Mouse (Mus musculus): ENCODE results near the gene Stk10.
A peak's percentile ranks its signal among the peaks of the same experiment; 100 is the strongest.
"Not testable (repeated sequence)": the region's sequence is repeated elsewhere in the genome, so short reads cannot be mapped to it uniquely, and the experiment has no call there.

Stk10 gene

GRCm38 (mm10) chr11:32601528-32602323, 68.6 kb downstream of the Stk10 start:
- DNase-seq (ENCODE audit: low spot score in 2 of 2) = no peak

GRCm38 (mm10) chr11:32604663-32605062, 71.6 kb downstream of the Stk10 start:
- DNase-seq (ENCODE audit: low spot score in 2 of 2) = no peak

GRCm38 (mm10) chr11:32605131-32605860, 72.2 kb downstream of the Stk10 start:
- no peak for DNase-seq (ENCODE audit: low spot score in 2 of 2)

- no peak for DNase-seq (ENCODE audit: low spot score in 2 of 2)
Measured at GRCm38 (mm10) chr11:32605907-32606306, 72.8 kb downstream of the Stk10 start.

- DNase-seq (ENCODE audit: low spot score in 2 of 2) = no peak
Measured at GRCm38 (mm10) chr11:32607319-32607718, 74.2 kb downstream of the Stk10 start.

- no peak for DNase-seq (ENCODE audit: low spot score in 2 of 2)
Measured at GRCm38 (mm10) chr11:32610616-32611015, 77.5 kb downstream of the Stk10 start.

GRCm38 (mm10) chr11:32612304-32612703, 79.2 kb downstream of the Stk10 start:
- DNase-seq (ENCODE audit: low spot score in 2 of 2) = no peak

GRCm38 (mm10) chr11:32614463-32614862, 81.4 kb downstream of the Stk10 start:
- no peak for DNase-seq (ENCODE audit: low spot score in 2 of 2)

GRCm38 (mm10) chr11:32615561-32615960, 82.5 kb downstream of the Stk10 start:
- no peak for DNase-seq (ENCODE audit: low spot score in 2 of 2)

GRCm38 (mm10) chr11:32616091-32616490, 83.0 kb downstream of the Stk10 start:
- DNase-seq (ENCODE audit: low spot score in 2 of 2) = no peak

- no peak for DNase-seq (ENCODE audit: low spot score in 2 of 2)
Measured at GRCm38 (mm10) chr11:32618036-32618435, 84.9 kb downstream of the Stk10 start.

- not testable (repeated sequence) for DNase-seq (ENCODE audit: low spot score in 2 of 2)
Measured at GRCm38 (mm10) chr11:32618641-32619040, 85.5 kb downstream of the Stk10 start.

- DNase-seq (ENCODE audit: low spot score in 2 of 2) = peak in 1 of 2 experiments; percentile 31
Measured at GRCm38 (mm10) chr11:32619257-32619816, 86.2 kb downstream of the Stk10 start.

- no peak for DNase-seq (ENCODE audit: low spot score in 2 of 2)
Measured at GRCm38 (mm10) chr11:32619866-32620456, 86.9 kb downstream of the Stk10 start.

GRCm38 (mm10) chr11:32621831-32622478, 88.8 kb downstream of the Stk10 start:
- no peak for DNase-seq (ENCODE audit: low spot score in 2 of 2)

- DNase-seq (ENCODE audit: low spot score in 2 of 2) = no peak
Measured at GRCm38 (mm10) chr11:32622479-32623190, 89.5 kb downstream of the Stk10 start.

- no peak for DNase-seq (ENCODE audit: low spot score in 2 of 2)
Measured at GRCm38 (mm10) chr11:32623236-32623635, 90.1 kb downstream of the Stk10 start.

GRCm38 (mm10) chr11:32623912-32624311, 90.8 kb downstream of the Stk10 start:
- no peak for DNase-seq (ENCODE audit: low spot score in 2 of 2)

- DNase-seq (ENCODE audit: low spot score in 2 of 2) = peak; percentile 58 to 77
Measured at GRCm38 (mm10) chr11:32625677-32626076, 92.6 kb downstream of the Stk10 start.

- no peak for DNase-seq (ENCODE audit: low spot score in 2 of 2)
Measured at GRCm38 (mm10) chr11:32626079-32626478, 93.0 kb downstream of the Stk10 start.

GRCm38 (mm10) chr11:32627900-32628299, 94.8 kb downstream of the Stk10 start:
- no peak for DNase-seq (ENCODE audit: low spot score in 2 of 2)

Measured in spleen, postnatal 4 days (tissue).